12 mouse cellular contexts compared by ENCODE assay signal in genomic region chr6:6173935-6174561, GRCm38 (mm10). TPM values are rescaled to one million over a fixed set of nuclear protein-coding genes. Genes with fewer than 3 reads are reported as not detected.
DNase-seq lines count a peak whose midpoint lies in the region; ATAC-seq and TF ChIP-seq lines count a peak whose summit lies in the region.
"Had no signal": no experiment of that assay in that cellular context is flagged by ENCODE, and none has a peak within 500 bp of the region (broad histone marks: within the 10 kb centered on the region; RNA-seq: fewer than 3 reads in every experiment).

No protein-coding gene starts in this region.

- no peak overlapping the region for H3K4me3 ChIP-seq in kidney, embryonic 16.5 days (ENCODE audit: low read length)
- H3K4me3 ChIP-seq in hindbrain, embryonic 13.5 days: no peak overlapping the region
- no peak overlapping the region for H3K4me3 ChIP-seq in neural tube, embryonic 14.5 days (ENCODE audit: low read depth, low read length)
- H3K4me3 ChIP-seq: liver, embryonic 13.5 days; megakaryocyte, embryonic 14.5 days had no signal

- WGBS in kidney, embryonic 16.5 days: 48% methylated on average over 9 of the region's 9 CpGs
- 14% methylated on average over 9 of the region's 9 CpGs for WGBS in hindbrain, embryonic 13.5 days
- WGBS in neural tube, embryonic 14.5 days: 18% methylated on average over 9 of the region's 9 CpGs

- peak; percentile 39; the same call in 1 of the 2 replicates for ATAC-seq in kidney, embryonic 16.5 days (ENCODE audit: low FRiP score, low TSS enrichment)
- peak; percentile 77 for ATAC-seq in hindbrain, embryonic 13.5 days (ENCODE audit: low FRiP score)
- peak; percentile 77 for ATAC-seq in neural tube, embryonic 14.5 days (ENCODE audit: low read depth)

- H3K4me1 ChIP-seq in kidney, embryonic 16.5 days (ENCODE audit: insufficient read depth, low read length): peaks cover 11% of the 10 kb centered on the region
- H3K4me1 ChIP-seq in hindbrain, embryonic 13.5 days (replicated peaks): peaks cover 27% of the 10 kb centered on the region
- H3K4me1 ChIP-seq in neural tube, embryonic 14.5 days (ENCODE audit: control insufficient read depth, insufficient read depth, low read length): 0 out of 2 replicates have a peak, but pooled peaks cover 2% of the 10 kb centered on the region
- H3K4me1 ChIP-seq: liver, embryonic 13.5 days had no signal

- H3K9me3 ChIP-seq in kidney, embryonic 16.5 days (ENCODE audit: low read length): no peaks in the 10 kb centered on the region
- no peaks in the 10 kb centered on the region for H3K9me3 ChIP-seq in hindbrain, embryonic 13.5 days
- no peaks in the 10 kb centered on the region for H3K9me3 ChIP-seq in neural tube, embryonic 14.5 days (ENCODE audit: control insufficient read depth, low read length)
- H3K9me3 ChIP-seq: liver, embryonic 13.5 days had no signal

- TF ChIP-seq POLR2A in brain, embryonic 14.5 days (IDR thresholded peaks at IDR 0.05; ENCODE audit: borderline replicate concordance, extremely low read depth, insufficient read depth, insufficient read length, poor library complexity, severe bottlenecking): no peak

- H3K27me3 ChIP-seq in kidney, embryonic 16.5 days (ENCODE audit: insufficient read depth, low read length): no peaks in the 10 kb centered on the region
- no peaks in the 10 kb centered on the region for H3K27me3 ChIP-seq in hindbrain, embryonic 13.5 days
- no peaks in the 10 kb centered on the region for H3K27me3 ChIP-seq in neural tube, embryonic 14.5 days (ENCODE audit: control insufficient read depth, insufficient read depth, low read length)
- H3K27me3 ChIP-seq: CH12.LX; liver, embryonic 13.5 days had no signal

- peaks cover 7% of the 10 kb centered on the region; the same call in 1 of the 2 replicates for H3K36me3 ChIP-seq in kidney, embryonic 16.5 days (ENCODE audit: insufficient read depth, low read length)
- no peaks in the 10 kb centered on the region for H3K36me3 ChIP-seq in hindbrain, embryonic 13.5 days
- no peaks in the 10 kb centered on the region for H3K36me3 ChIP-seq in neural tube, embryonic 14.5 days (ENCODE audit: control insufficient read depth, insufficient read depth, low read length)

- no peak overlapping the region for H3K4me2 ChIP-seq in kidney, embryonic 16.5 days (replicated peaks; ENCODE audit: low read depth, low read length)
- H3K4me2 ChIP-seq in hindbrain, embryonic 13.5 days: no peak overlapping the region
- H3K4me2 ChIP-seq in neural tube, embryonic 14.5 days (ENCODE audit: low read depth, low read length): no peak overlapping the region
- H3K4me2 ChIP-seq: liver, embryonic 13.5 days had no signal

- H3K27ac ChIP-seq in kidney, embryonic 16.5 days (ENCODE audit: low read length): no peak overlapping the region
- peak overlapping the region; percentile 72 for H3K27ac ChIP-seq in hindbrain, embryonic 13.5 days
- no peak overlapping the region for H3K27ac ChIP-seq in neural tube, embryonic 14.5 days (ENCODE audit: low read depth, low read length)
- H3K27ac ChIP-seq: liver, embryonic 13.5 days had no signal

- peak; percentile 22; the same call in 1 of the 2 replicates for TF ChIP-seq CTCF in brain, embryonic 14.5 days (IDR thresholded peaks at IDR 0.05; ENCODE audit: borderline replicate concordance, extremely low read depth, insufficient read depth, insufficient read length)

- no peak overlapping the region for H3K9ac ChIP-seq in kidney, embryonic 16.5 days (replicated peaks; ENCODE audit: low read length)
- H3K9ac ChIP-seq in hindbrain, embryonic 13.5 days: no peak overlapping the region
- no peak overlapping the region for H3K9ac ChIP-seq in neural tube, embryonic 14.5 days (replicated peaks; ENCODE audit: low read depth, low read length)
- H3K9ac ChIP-seq: liver, embryonic 13.5 days had no signal

- no peak for DNase-seq in kidney, adult 18-20 months
- DNase-seq in brain, embryonic 14.5 days (ENCODE audit: low read depth): peak; percentile 93
- DNase-seq in B cell, adult 2 months: no peak
- no peak for DNase-seq in urinary bladder, postnatal 10 days (ENCODE audit: low spot score)
- no peak for DNase-seq in adrenal gland, adult 8-10 months
- DNase-seq: kidney, adult 11 months; liver, embryonic 13.5 days had no signal

RNA-seq across cellular contexts. Expression of gene Slc25a13, which starts 42.9 kb away (rescaled TPM):
- polyA plus RNA-seq in kidney, embryonic 16.5 days (2015; fragmentation: Nextera tagmentation; extraction: Ambion mirVana): 48.4 and 48.8 TPM in 2 replicates
- 4.3 and 5.0 TPM in 2 replicates for polyA plus RNA-seq in brain, embryonic 14.5 days (2012; rRNA removed)
- polyA plus RNA-seq in hindbrain, embryonic 13.5 days (2015; fragmentation: Nextera tagmentation; extraction: Ambion mirVana): 7.4 and 7.8 TPM in 2 replicates
- 4.9 and 5.4 TPM in 2 replicates for polyA plus RNA-seq in neural tube, embryonic 14.5 days (2014; fragmentation: Nextera tagmentation; extraction: Ambion mirVana)
- 10 to 100 TPM in 3 of 4 experiments, 1 to 10 TPM in 1; 9.9 to 18.3 (median 13.0) TPM for total RNA-seq in adrenal gland, adult 8-10 months (2022)
- total RNA-seq: CH12.LX had no signal
